Mouse (Mus musculus): ENCODE results near the gene Trabd2b. TPM values are rescaled to one million over a fixed set of nuclear protein-coding genes. Genes with fewer than 3 reads are reported as not detected.

Trabd2b gene
- total and polyA plus RNA-seq, 3 experiments = not detected

- no peak overlapping the region for H3K27ac ChIP-seq (ENCODE audit: control insufficient read depth, low read depth, low read length)
- no peak for TF ChIP-seq ZC3H11A (IDR thresholded peaks at IDR 0.05; ENCODE audit: low read depth, low read length)
- no peak for TF ChIP-seq POLR2AphosphoS2 (IDR thresholded peaks at IDR 0.05; ENCODE audit: low read length)
- no peak for TF ChIP-seq TAL1 (IDR thresholded peaks at IDR 0.05; ENCODE audit: low read length)
- TF ChIP-seq HCFC1 (IDR thresholded peaks at IDR 0.05; ENCODE audit: low read depth, low read length) = no peak
- no peak for TF ChIP-seq POLR2A (IDR thresholded peaks at IDR 0.05; ENCODE audit: control insufficient read depth in 1 of 2, insufficient read depth in 1 of 2, low read depth in 1 of 2, low read length in 2 of 2, poor library complexity in 1 of 2)
- TF ChIP-seq SMC3 (IDR thresholded peaks at IDR 0.05; ENCODE audit: low read depth, low read length) = no peak
- TF ChIP-seq ZKSCAN1 (IDR thresholded peaks at IDR 0.05; ENCODE audit: low read depth, low read length) = no peak
- TF ChIP-seq MEF2A (IDR thresholded peaks at IDR 0.05; ENCODE audit: extremely low read depth, insufficient replicate concordance, low read depth, low read length, poor library complexity, severe bottlenecking) = no peak
- no peak for TF ChIP-seq MAX (IDR thresholded peaks at IDR 0.05; ENCODE audit: low read length)
- no peaks in the 10 kb centered on the region for H3K27me3 ChIP-seq (ENCODE audit: control insufficient read depth in 1 of 2, insufficient read depth in 2 of 2, low read length in 2 of 2)
- no peak overlapping the region for H3K9ac ChIP-seq (ENCODE audit: control insufficient read depth, low read depth, low read length, poor library complexity, severe bottlenecking)
- no peaks in the 10 kb centered on the region for H3K36me3 ChIP-seq (ENCODE audit: control insufficient read depth in 1 of 2, insufficient read depth in 2 of 2, low read length in 2 of 2)
- H3K9me3 ChIP-seq (replicated peaks; ENCODE audit: insufficient read depth, low read length) = no peaks in the 10 kb centered on the region
- no peaks in the 10 kb centered on the region for H3K79me2 ChIP-seq (ENCODE audit: control insufficient read depth, insufficient read depth, low read length, poor library complexity)
- H3K4me1 ChIP-seq (ENCODE audit: control insufficient read depth in 1 of 2, insufficient read depth in 2 of 2, low read length in 2 of 2) = no peaks in the 10 kb centered on the region
- no peak for DNase-seq (ENCODE audit: low read depth, low spot score)
- no peak overlapping the region for H3K4me3 ChIP-seq (ENCODE audit: control insufficient read depth in 1 of 2, insufficient read depth in 1 of 2, low read depth in 2 of 2, low read length in 2 of 2)
Measured at GRCm38 (mm10) chr4:114460401-114460800, 53.9 kb downstream of the Trabd2b start.

GRCm38 (mm10) chr4:114461093-114461492 lies 54.6 kb downstream of the Trabd2b start:
- Histone ChIP-seq H3K79me2 (ENCODE audit: control insufficient read depth, insufficient read depth, low read length, poor library complexity) (no peaks in the 10 kb centered on the region), H3K27ac (ENCODE audit: control insufficient read depth, low read depth, low read length) (no peak overlapping the region), H3K9ac (ENCODE audit: control insufficient read depth, low read depth, low read length, poor library complexity, severe bottlenecking) (no peak overlapping the region), H3K27me3 (ENCODE audit: control insufficient read depth in 1 of 2, insufficient read depth in 2 of 2, low read length in 2 of 2) (no peaks in the 10 kb centered on the region), H3K9me3 (replicated peaks; ENCODE audit: insufficient read depth, low read length) (no peaks in the 10 kb centered on the region), H3K36me3 (ENCODE audit: control insufficient read depth in 1 of 2, insufficient read depth in 2 of 2, low read length in 2 of 2) (no peaks in the 10 kb centered on the region), H3K4me1 (ENCODE audit: control insufficient read depth in 1 of 2, insufficient read depth in 2 of 2, low read length in 2 of 2) (no peaks in the 10 kb centered on the region), H3K4me3 (ENCODE audit: control insufficient read depth in 1 of 2, insufficient read depth in 1 of 2, low read depth in 2 of 2, low read length in 2 of 2) (no peak overlapping the region)
- TF ChIP-seq E2F4 (IDR thresholded peaks at IDR 0.05; ENCODE audit: borderline replicate concordance, low read depth, low read length) = no peak
- TF ChIP-seq ETS1 (IDR thresholded peaks at IDR 0.05; ENCODE audit: low read depth, low read length) = no peak
- no peak for TF ChIP-seq GABPA (IDR thresholded peaks at IDR 0.05; ENCODE audit: low read depth, low read length)
- no peak for TF ChIP-seq POLR2AphosphoS2 (IDR thresholded peaks at IDR 0.05; ENCODE audit: low read length)
- TF ChIP-seq ZNF384 (IDR thresholded peaks at IDR 0.05; ENCODE audit: low read depth, low read length) = no peak
- TF ChIP-seq POLR2A (IDR thresholded peaks at IDR 0.05; ENCODE audit: control insufficient read depth in 1 of 2, insufficient read depth in 1 of 2, low read depth in 1 of 2, low read length in 2 of 2, poor library complexity in 1 of 2) = no peak
- TF ChIP-seq TBP (IDR thresholded peaks at IDR 0.05; ENCODE audit: low read depth, low read length) = no peak
- no peak for TF ChIP-seq TAL1 (IDR thresholded peaks at IDR 0.05; ENCODE audit: low read length)
- TF ChIP-seq ZKSCAN1 (IDR thresholded peaks at IDR 0.05; ENCODE audit: low read depth, low read length) = no peak
- TF ChIP-seq UBTF (IDR thresholded peaks at IDR 0.05; ENCODE audit: borderline replicate concordance, insufficient read depth, low read depth, low read length) = no peak
- TF ChIP-seq RAD21 (IDR thresholded peaks at IDR 0.05; ENCODE audit: low read depth, low read length) = no peak
- TF ChIP-seq POLR2AphosphoS5 (IDR thresholded peaks at IDR 0.05; ENCODE audit: borderline replicate concordance, low read depth, low read length) = no peak
- TF ChIP-seq ZC3H11A (IDR thresholded peaks at IDR 0.05; ENCODE audit: low read depth, low read length) = no peak
- TF ChIP-seq CHD1 (IDR thresholded peaks at IDR 0.05; ENCODE audit: low read depth, low read length) = no peak
- no peak for TF ChIP-seq HCFC1 (IDR thresholded peaks at IDR 0.05; ENCODE audit: low read depth, low read length)
- TF ChIP-seq NELFE (IDR thresholded peaks at IDR 0.05; ENCODE audit: low read depth, low read length) = no peak
- no peak for DNase-seq (ENCODE audit: low read depth, low spot score)
